8 mouse cellular contexts compared by ENCODE assay signal in the genomic region with DNA sequence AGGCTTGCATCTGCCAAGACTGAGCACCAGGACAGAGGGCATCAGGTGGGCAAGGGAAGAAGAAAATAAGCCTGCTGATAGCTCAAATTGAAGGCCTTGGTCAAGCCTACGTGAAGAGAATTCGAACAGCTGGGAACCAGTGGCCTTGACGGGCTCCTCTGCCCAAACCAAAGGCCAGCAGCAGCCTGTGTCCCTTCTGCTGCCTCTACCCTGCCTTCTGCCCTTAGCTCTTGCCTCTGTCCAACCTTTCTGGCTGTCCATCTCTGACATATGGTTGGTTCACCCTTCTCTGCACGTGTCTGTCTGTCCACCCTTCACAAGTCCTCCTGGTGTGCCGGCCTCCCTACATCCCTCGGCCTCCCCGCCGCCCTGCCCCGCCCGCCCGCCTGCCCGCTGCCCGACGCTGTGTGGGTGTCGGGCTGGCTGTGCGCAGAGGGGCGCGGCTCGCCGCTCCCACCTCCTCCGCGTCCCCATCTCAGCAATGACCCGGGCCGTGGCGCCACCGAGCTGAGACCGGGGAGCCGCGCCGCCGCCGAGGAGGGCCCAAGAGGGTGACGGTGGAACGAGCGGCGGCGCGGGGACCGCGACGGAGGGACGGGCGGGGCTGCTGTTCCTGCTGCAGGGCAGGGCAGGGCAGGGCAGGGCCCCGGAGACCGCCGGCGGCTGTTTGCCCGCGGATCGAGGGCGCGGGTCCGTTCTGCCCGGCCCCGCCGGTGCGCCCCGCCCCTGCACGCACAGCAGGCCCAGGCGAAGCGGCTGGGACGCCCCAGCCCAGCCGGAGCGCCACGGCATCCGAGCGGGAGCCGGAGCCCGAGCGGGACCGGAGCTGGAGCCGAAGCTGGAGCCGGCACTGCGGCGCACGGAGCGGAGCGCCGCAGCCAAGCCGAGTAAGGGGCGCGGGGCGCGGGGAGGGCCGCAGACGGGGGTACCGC. TPM values are rescaled to one million over a fixed set of nuclear protein-coding genes. Genes with fewer than 3 reads are reported as not detected.
DNase-seq lines count a peak whose midpoint lies in the region; ATAC-seq and TF ChIP-seq lines count a peak whose summit lies in the region.

A gene (plus strand): TSS at position 325 of the 932 bp plus-strand sequence.

- WGBS in embryonic facial prominence, embryonic 10.5 days = 1% methylated on average over 87 of the region's 87 CpGs
- 3% methylated on average over 46 of the region's 87 CpGs for WGBS in kidney, embryonic 14.5 days
- WGBS in liver, postnatal 0 days (ENCODE audit: insufficient replicate concordance) = 3% methylated on average over 63 of the region's 87 CpGs
- WGBS in neural tube, embryonic 15.5 days = 1% methylated on average over 71 of the region's 87 CpGs

- no peaks in the 10 kb centered on the region for H3K36me3 ChIP-seq in embryonic facial prominence, embryonic 10.5 days (replicated peaks)
- no peaks in the 10 kb centered on the region for H3K36me3 ChIP-seq in kidney, embryonic 14.5 days (ENCODE audit: control insufficient read depth, insufficient read depth, low read length)
- H3K36me3 ChIP-seq in liver, postnatal 0 days (replicated peaks; ENCODE audit: insufficient read depth, low read length) = no peaks in the 10 kb centered on the region
- H3K36me3 ChIP-seq in neural tube, embryonic 15.5 days = no peaks in the 10 kb centered on the region

- no peaks in the 10 kb centered on the region for H3K9me3 ChIP-seq in embryonic facial prominence, embryonic 10.5 days
- no peaks in the 10 kb centered on the region for H3K9me3 ChIP-seq in kidney, embryonic 14.5 days (ENCODE audit: control insufficient read depth, low read length)
- no peaks in the 10 kb centered on the region for H3K9me3 ChIP-seq in liver, postnatal 0 days (ENCODE audit: low read length)
- no peaks in the 10 kb centered on the region for H3K9me3 ChIP-seq in neural tube, embryonic 15.5 days (replicated peaks)

- H3K27me3 ChIP-seq in embryonic facial prominence, embryonic 10.5 days (replicated peaks; ENCODE audit: low read depth, poor library complexity, severe bottlenecking) = peaks cover 71% of the 10 kb centered on the region
- peaks cover 39% of the 10 kb centered on the region for H3K27me3 ChIP-seq in kidney, embryonic 14.5 days (ENCODE audit: control insufficient read depth, insufficient read depth, low read length)
- H3K27me3 ChIP-seq in liver, postnatal 0 days (ENCODE audit: insufficient read depth, low read length) = peaks cover 48% of the 10 kb centered on the region
- peaks cover 19% of the 10 kb centered on the region for H3K27me3 ChIP-seq in neural tube, embryonic 15.5 days (replicated peaks)

- peaks cover 18% of the 10 kb centered on the region for H3K4me1 ChIP-seq in embryonic facial prominence, embryonic 10.5 days
- no peaks in the 10 kb centered on the region for H3K4me1 ChIP-seq in kidney, embryonic 14.5 days (ENCODE audit: control insufficient read depth, insufficient read depth, low read length)
- H3K4me1 ChIP-seq in liver, postnatal 0 days (ENCODE audit: insufficient read depth) = peaks cover 9% of the 10 kb centered on the region; the same call in 1 of the 2 replicates
- H3K4me1 ChIP-seq in neural tube, embryonic 15.5 days = peaks cover 27% of the 10 kb centered on the region

- peak within 1 kb of the TSS; percentile 71 for H3K9ac ChIP-seq in kidney, embryonic 14.5 days (ENCODE audit: low read depth, low read length)
- H3K9ac ChIP-seq in liver, postnatal 0 days (replicated peaks) = no peak within 1 kb of the TSS
- peak within 1 kb of the TSS; percentile 80 for H3K9ac ChIP-seq in neural tube, embryonic 15.5 days (replicated peaks)

- peak within 1 kb of the TSS; percentile 70 for H3K27ac ChIP-seq in embryonic facial prominence, embryonic 10.5 days (replicated peaks)
- no peak within 1 kb of the TSS for H3K27ac ChIP-seq in kidney, embryonic 14.5 days (ENCODE audit: low read depth, low read length)
- H3K27ac ChIP-seq in liver, postnatal 0 days (ENCODE audit: low read depth) = no peak within 1 kb of the TSS
- H3K27ac ChIP-seq in neural tube, embryonic 15.5 days (replicated peaks) = peak within 1 kb of the TSS; percentile 63

- H3K4me2 ChIP-seq in kidney, embryonic 14.5 days (replicated peaks; ENCODE audit: low read depth, low read length) = peak within 1 kb of the TSS; percentile 98
- H3K4me2 ChIP-seq in liver, postnatal 0 days (ENCODE audit: low read depth, low read length) = peak within 1 kb of the TSS; percentile 83
- H3K4me2 ChIP-seq in neural tube, embryonic 15.5 days = peak within 1 kb of the TSS; percentile 93

- TF ChIP-seq EP300 in liver, postnatal 0 days (IDR thresholded peaks at IDR 0.05; ENCODE audit: low read depth) = no peak

- ATAC-seq in kidney, embryonic 14.5 days (ENCODE audit: low FRiP score, low TSS enrichment) = peak; percentile 89
- peak; percentile 33 for ATAC-seq in liver, postnatal 0 days
- peak; percentile 87 for ATAC-seq in neural tube, embryonic 15.5 days (ENCODE audit: low FRiP score)
- no peak for ATAC-seq in CD4-positive, CD25-positive, alpha-beta regulatory T cell, adult 4 months

- peak within 1 kb of the TSS; percentile 80 for H3K4me3 ChIP-seq in embryonic facial prominence, embryonic 10.5 days
- peak within 1 kb of the TSS; percentile 69 for H3K4me3 ChIP-seq in kidney, embryonic 14.5 days (ENCODE audit: low read length)
- peak within 1 kb of the TSS; percentile 48 for H3K4me3 ChIP-seq in liver, postnatal 0 days (ENCODE audit: low read depth, low read length)
- peak within 1 kb of the TSS; percentile 71 for H3K4me3 ChIP-seq in neural tube, embryonic 15.5 days (replicated peaks)

- TF ChIP-seq CTCF in liver, postnatal 0 days (IDR thresholded peaks at IDR 0.05; ENCODE audit: low read depth) = no peak

- peak; percentile 48 for DNase-seq in right cerebral cortex, adult 18-20 months
- DNase-seq in right cerebral cortex, postnatal 36 days (ENCODE audit: low spot score in 2 of 2) = no peak
- peak; percentile 70 for DNase-seq in embryonic facial prominence, embryonic 10.5 days (ENCODE audit: low spot score)
- DNase-seq in heart, adult 8-10 months (ENCODE audit: low spot score) = peak; percentile 19
- peak; percentile 27 for DNase-seq in liver, postnatal 0 days

RNA-seq across cellular contexts. Expression of the gene that starts here (rescaled TPM):
- 0.20 TPM in 2 replicates for polyA plus RNA-seq in embryonic facial prominence, embryonic 10.5 days (2016; fragmentation: Nextera tagmentation; extraction: Ambion mirVana)
- 1 to 10 TPM in 3 of 4 experiments, under 1 TPM in 1; 0.59 to 2.0 (median 1.3) TPM for total RNA-seq in heart, adult 8-10 months (2022)
- 2.1 and 3.3 TPM in 2 replicates for polyA plus RNA-seq in kidney, embryonic 14.5 days (2014; fragmentation: Nextera tagmentation; extraction: Ambion mirVana)
- not detected in 2 replicates for polyA plus RNA-seq in liver, postnatal 0 days (2015; fragmentation: Nextera tagmentation; extraction: Ambion mirVana)
- 9.0 and 9.8 TPM in 2 replicates for polyA plus RNA-seq in neural tube, embryonic 15.5 days (2015; fragmentation: Nextera tagmentation; extraction: Ambion mirVana)
- not detected for polyA plus RNA-seq in CD4-positive, CD25-positive, alpha-beta regulatory T cell, adult 4 months (2017; shearing (Covaris generic))

Comparison
In these comparisons a context has a peak if more than half of its experiments do, and no peak if none do; other contexts are left out.
1. DNase-seq: peak in right cerebral cortex, adult 18-20 months (single experiment) and heart, adult 8-10 months (single experiment); none in right cerebral cortex, postnatal 36 days (0 of 2).
2. Peak in DNase-seq, H3K4me3 ChIP-seq and H3K27ac ChIP-seq in embryonic facial prominence, embryonic 10.5 days; RNA of the gene not detected or under 1 TPM.
3. Peak in DNase-seq, ATAC-seq, H3K4me3 ChIP-seq and H3K4me2 ChIP-seq in liver, postnatal 0 days; RNA of the gene not detected or under 1 TPM.
4. Peak in every context shown above with its lines, with median percentiles within 50 percentile points of each other: H3K4me3 ChIP-seq and H3K4me2 ChIP-seq.